Mouse (Mus musculus) MEL (cell line): Measurements from ENCODE around the gene Aox4. TPM values are rescaled to one million over a fixed set of nuclear protein-coding genes. Genes with fewer than 3 reads are reported as not detected.

ENCODE experiments used
- DNase-seq: peaks from one replicate; pipeline ENCODE4 v3.0.0; 2011; ENCODE audit warnings: low read depth, low spot score
- H3K27ac ChIP-seq: 2 replicates; pipeline ENCODE4 v1.5.1; 2012; ENCODE audit warnings: low read depth, mild to moderate bottlenecking, control low read depth, low read length, moderate library complexity; ENCODE audit not compliant: control insufficient read depth
- H3K27me3 ChIP-seq, 2 experiments: fragments of 150-350 bp in 1 of 2; sonication (generic) in 1 of 2; 2 replicates each; pipeline ENCODE4 v1.6.1; 2012; ENCODE audit warnings: low read length in 2 of 2, mild to moderate bottlenecking in 2 of 2, improper control_type of control experiment in 1 of 2, moderate library complexity in 1 of 2; ENCODE audit not compliant: insufficient read depth in 2 of 2, control insufficient read depth in 1 of 2
- H3K36me3 ChIP-seq, 2 experiments: 2 replicates each; pipeline ENCODE4 v1.6.1; 2012 to 2014; ENCODE audit warnings: low read length in 2 of 2, improper control_type of control experiment in 1 of 2, inconsistent platforms in 1 of 2, mild to moderate bottlenecking in 1 of 2; ENCODE audit not compliant: insufficient read depth in 2 of 2, control insufficient read depth in 1 of 2
- H3K4me1 ChIP-seq, 2 experiments: fragments of 150-350 bp in 1 of 2; sonication (generic) in 1 of 2; 2 replicates each; pipeline ENCODE4 v1.6.1; 2012; ENCODE audit warnings: low read length in 2 of 2, improper control_type of control experiment in 1 of 2, mild to moderate bottlenecking in 1 of 2; ENCODE audit not compliant: insufficient read depth in 2 of 2, control insufficient read depth in 1 of 2
- H3K4me3 ChIP-seq, 2 experiments: fragments of 150-350 bp in 1 of 2; sonication (generic) in 1 of 2; 2 replicates each; pipeline ENCODE4 v1.5.1; 2012; ENCODE audit warnings: low read depth in 2 of 2, low read length in 2 of 2, mild to moderate bottlenecking in 2 of 2, moderate library complexity in 2 of 2, control low read depth in 1 of 2, improper control_type of control experiment in 1 of 2; ENCODE audit not compliant: control insufficient read depth in 1 of 2, insufficient read depth in 1 of 2
- H3K79me2 ChIP-seq: 2 replicates; pipeline ENCODE4 v1.6.1; 2012; ENCODE audit warnings: mild to moderate bottlenecking, low read length, moderate library complexity; ENCODE audit not compliant: control insufficient read depth, poor library complexity, insufficient read depth
- H3K9ac ChIP-seq: 2 replicates; pipeline ENCODE4 v1.6.1; 2012; ENCODE audit warnings: low read depth, mild to moderate bottlenecking, control low read depth, low read length, moderate library complexity; ENCODE audit not compliant: control insufficient read depth, poor library complexity, severe bottlenecking
- H3K9me3 ChIP-seq: fragments of 150-350 bp; sonication (generic); replicated peaks from 2 replicates; pipeline ENCODE4 v1.6.1; 2012; ENCODE audit warnings: mild to moderate bottlenecking, low read length, improper control_type of control experiment, moderate library complexity; ENCODE audit not compliant: insufficient read depth
- CHD1 ChIP-seq: IDR thresholded peaks from 2 replicates; pipeline ENCODE4 v1.6.1; 2012; ENCODE audit warnings: low read depth, mild to moderate bottlenecking, inconsistent platforms, low read length, improper control_type of control experiment
- CHD2 ChIP-seq: IDR thresholded peaks from 2 replicates; pipeline ENCODE4 v1.6.1; 2011; ENCODE audit warnings: low read length, improper control_type of control experiment
- EP300 ChIP-seq, 2 experiments: IDR thresholded peaks; 2 replicates each; pipeline ENCODE4 v1.6.1; 2011; ENCODE audit warnings: improper control_type of control experiment in 2 of 2, low read length in 2 of 2, low read depth in 1 of 2, mild to moderate bottlenecking in 1 of 2
- HCFC1 ChIP-seq: IDR thresholded peaks from 2 replicates; pipeline ENCODE4 v1.6.1; 2012; ENCODE audit warnings: low read depth, mild to moderate bottlenecking, inconsistent platforms, low read length, improper control_type of control experiment, moderate library complexity
- KAT2A ChIP-seq: conservative IDR thresholded peaks from 2 replicates; pipeline ENCODE4 v1.6.1; 2012; ENCODE audit warnings: low read depth, low read length, improper control_type of control experiment, inconsistent platforms
- MAX ChIP-seq: IDR thresholded peaks from 2 replicates; pipeline ENCODE4 v1.6.1; 2011; ENCODE audit warnings: low read length, improper control_type of control experiment
- MAZ ChIP-seq: IDR thresholded peaks from 2 replicates; pipeline ENCODE4 v1.6.1; 2012; ENCODE audit warnings: low read depth, mild to moderate bottlenecking, inconsistent platforms, low read length, improper control_type of control experiment
- MEF2A ChIP-seq: IDR thresholded peaks from 2 replicates; pipeline ENCODE4 v1.6.1; 2014; ENCODE audit warnings: low read depth, mild to moderate bottlenecking, inconsistent platforms, low read length, improper control_type of control experiment; ENCODE audit not compliant: poor library complexity, insufficient replicate concordance, severe bottlenecking; ENCODE audit errors: extremely low read depth
- MXI1 ChIP-seq: IDR thresholded peaks from 2 replicates; pipeline ENCODE4 v1.6.1; 2011; ENCODE audit warnings: mild to moderate bottlenecking, low read depth, low read length, improper control_type of control experiment
- MYB ChIP-seq: IDR thresholded peaks from 2 replicates; pipeline ENCODE4 v1.6.1; 2011; ENCODE audit warnings: mild to moderate bottlenecking, low read depth, low read length, improper control_type of control experiment
- MYC ChIP-seq: IDR thresholded peaks from 2 replicates; pipeline ENCODE4 v1.6.1; 2011; ENCODE audit warnings: low read depth, mild to moderate bottlenecking, low read length, improper control_type of control experiment, moderate library complexity
- NELFE ChIP-seq: IDR thresholded peaks from 2 replicates; pipeline ENCODE4 v1.6.1; 2011; ENCODE audit warnings: low read depth, low read length, improper control_type of control experiment
- NRF1 ChIP-seq: IDR thresholded peaks from 2 replicates; pipeline ENCODE4 v1.6.1; 2014; ENCODE audit warnings: low read depth, mild to moderate bottlenecking, inconsistent platforms, low read length, improper control_type of control experiment, moderate library complexity; ENCODE audit not compliant: poor library complexity, insufficient read depth, severe bottlenecking
- POLR2AphosphoS2 ChIP-seq: IDR thresholded peaks from 2 replicates; pipeline ENCODE4 v1.6.1; 2011; ENCODE audit warnings: low read length, improper control_type of control experiment
- POLR2AphosphoS5 ChIP-seq: IDR thresholded peaks from 2 replicates; pipeline ENCODE4 v1.6.1; 2012; ENCODE audit warnings: low read depth, borderline replicate concordance, mild to moderate bottlenecking, inconsistent platforms, low read length, moderate library complexity, mixed read lengths
- RCOR1 ChIP-seq: IDR thresholded peaks from 2 replicates; pipeline ENCODE4 v1.6.1; 2012; ENCODE audit warnings: low read depth, mild to moderate bottlenecking, inconsistent platforms, low read length, improper control_type of control experiment
- SIN3A ChIP-seq: IDR thresholded peaks from 2 replicates; pipeline ENCODE4 v1.6.1; 2012; ENCODE audit warnings: low read length, improper control_type of control experiment, inconsistent platforms
- SMC3 ChIP-seq: IDR thresholded peaks from 2 replicates; pipeline ENCODE4 v1.6.1; 2011; ENCODE audit warnings: low read depth, low read length, improper control_type of control experiment
- TAL1 ChIP-seq: IDR thresholded peaks from 2 replicates; pipeline ENCODE4 v1.6.1; 2012; ENCODE audit warnings: mild to moderate bottlenecking, inconsistent platforms, low read length, moderate library complexity, mixed read lengths
- TBP ChIP-seq: IDR thresholded peaks from 2 replicates; pipeline ENCODE4 v1.8.0; 2011; ENCODE audit warnings: low read depth, low read length, improper control_type of control experiment
- UBTF ChIP-seq: IDR thresholded peaks from 2 replicates; pipeline ENCODE4 v1.6.1; 2012; ENCODE audit warnings: low read depth, mild to moderate bottlenecking, inconsistent platforms, low read length, improper control_type of control experiment, moderate library complexity, borderline replicate concordance; ENCODE audit not compliant: insufficient read depth
- ZC3H11A ChIP-seq: IDR thresholded peaks from 2 replicates; pipeline ENCODE4 v1.6.1; 2012; ENCODE audit warnings: low read depth, mild to moderate bottlenecking, inconsistent platforms, low read length, improper control_type of control experiment
- polyA plus RNA-seq, 2 experiments: library from polyadenylated mRNA; stranded (reverse) in 1 of 2; unstranded in 1 of 2; fragments of >175 nt in 1 of 2; fragments of >200 nt in 1 of 2; gene quantifications; 2 replicates each; pipeline versions ENCODE4 v1.2.1 to v1.2.4; 2012; ENCODE audit warnings: low replicate concordance in 2 of 2, low read depth in 1 of 2; ENCODE audit not compliant: insufficient read length in 2 of 2, insufficient read depth in 1 of 2, missing spikeins in 1 of 2
- total RNA-seq: library from RNA; depleted of rRNA; stranded (reverse); fragments of 300-350 nt; gene quantifications from 2 replicates; pipeline ENCODE4 v1.2.3, GENCODE M21; 2012

Gene Aox4
- total and polyA plus RNA-seq, 3 experiments, result not detected

- no peak overlapping the region for H3K9ac ChIP-seq
- no peaks in the 10 kb centered on the region for H3K36me3 ChIP-seq
- H3K9me3 ChIP-seq, result no peaks in the 10 kb centered on the region
- H3K4me1 ChIP-seq, result no peaks in the 10 kb centered on the region
- no peak overlapping the region for H3K27ac ChIP-seq
- TF ChIP-seq HCFC1, result no peak
- no peak for TF ChIP-seq ZC3H11A
- TF ChIP-seq POLR2AphosphoS5, result no peak
- no peak for TF ChIP-seq RCOR1
- TF ChIP-seq UBTF, result no peak
- TF ChIP-seq POLR2AphosphoS2, result no peak
- TF ChIP-seq MYC, result no peak
- TF ChIP-seq MAZ, result no peak
- no peak for TF ChIP-seq MEF2A
- TF ChIP-seq TBP, result no peak
- TF ChIP-seq KAT2A, result no peak
- no peak for TF ChIP-seq MAX
- TF ChIP-seq CHD1, result no peak
- TF ChIP-seq MYB, result no peak
- no peak overlapping the region for H3K4me3 ChIP-seq
- H3K79me2 ChIP-seq, result no peaks in the 10 kb centered on the region
- no peak for DNase-seq
- no peaks in the 10 kb centered on the region for H3K27me3 ChIP-seq
These were observed 28.2 kb downstream of the Aox4 start for GRCm38 (mm10) chr1:58238440-58238839.

GRCm38 (mm10) chr1:58238961-58239360 is 28.8 kb downstream of the Aox4 start:
- H3K79me2 ChIP-seq, result no peaks in the 10 kb centered on the region
- DNase-seq, result no peak
- H3K9me3 ChIP-seq, result no peaks in the 10 kb centered on the region
- H3K36me3 ChIP-seq, result no peaks in the 10 kb centered on the region
- no peaks in the 10 kb centered on the region for H3K27me3 ChIP-seq
- no peaks in the 10 kb centered on the region for H3K4me1 ChIP-seq
- H3K27ac ChIP-seq, result no peak overlapping the region
- TF ChIP-seq MYC, result no peak
- no peak for TF ChIP-seq CHD2
- no peak for TF ChIP-seq SIN3A
- TF ChIP-seq MAX, result no peak
- TF ChIP-seq NRF1, result no peak
- TF ChIP-seq TBP, result no peak
- no peak for TF ChIP-seq TAL1
- TF ChIP-seq HCFC1, result no peak
- no peak for TF ChIP-seq NELFE
- no peak for TF ChIP-seq UBTF
- no peak for TF ChIP-seq SMC3
- TF ChIP-seq RCOR1, result no peak
- no peak for TF ChIP-seq MXI1
- TF ChIP-seq POLR2AphosphoS2, result no peak
- TF ChIP-seq EP300 (IDR thresholded peaks at IDR 0.05; ENCODE audit: low read depth in 1 of 2, low read length in 2 of 2), result no peak
- TF ChIP-seq, all 39 proteins: peak for 0
- H3K9ac ChIP-seq, result no peak overlapping the region
- no peak overlapping the region for H3K4me3 ChIP-seq
